Comparison of ENCODE assay signal across 8 mouse cellular contexts in the genomic region with DNA sequence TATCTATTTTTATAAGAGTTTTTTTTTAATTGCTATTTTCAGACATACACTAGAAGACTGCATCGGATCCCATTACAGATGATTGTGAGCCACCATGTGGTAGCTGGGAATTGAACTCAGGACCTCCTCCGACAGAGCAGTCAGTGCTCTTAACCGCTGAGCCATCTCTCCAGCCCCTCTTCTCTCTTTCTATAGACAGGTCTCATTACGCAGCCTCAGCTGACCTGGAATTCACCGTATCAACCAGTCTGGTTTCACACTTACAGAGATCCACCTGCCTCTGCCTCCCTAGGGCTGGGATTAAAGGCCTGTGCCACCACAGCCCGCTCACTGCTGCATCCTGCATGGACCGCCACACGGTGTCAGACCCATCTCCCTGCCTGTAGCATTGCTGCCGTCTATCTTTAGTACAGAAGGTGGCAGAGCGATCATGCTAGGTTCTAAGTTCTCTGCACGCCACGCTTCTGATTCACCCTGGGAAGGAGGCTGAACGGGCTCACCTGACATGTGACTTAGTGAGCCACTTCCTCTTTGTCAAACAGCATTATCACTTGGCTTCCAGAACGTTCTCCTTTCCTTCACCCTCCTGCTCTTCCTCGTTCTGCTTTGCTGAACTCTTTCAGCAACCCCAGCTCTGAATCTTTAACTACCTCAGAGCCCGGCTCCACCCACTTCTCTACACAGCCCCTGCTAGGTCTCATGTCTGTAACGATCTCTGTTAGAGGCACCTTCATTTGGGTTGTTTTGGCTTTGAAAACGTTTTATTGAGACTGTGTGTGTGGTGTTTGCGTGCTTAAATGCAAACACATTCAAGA. TPM values are rescaled to one million over a fixed set of nuclear protein-coding genes. Genes with fewer than 3 reads are reported as not detected.
A peak's percentile ranks its signal among the peaks of the same experiment; 100 is the strongest.
DNase-seq lines count a peak whose midpoint lies in the region; ATAC-seq lines count a peak whose summit lies in the region.

No protein-coding gene starts in this region.

- H3K27me3 ChIP-seq in hindbrain, embryonic 10.5 days (ENCODE audit: insufficient read depth, poor library complexity, severe bottlenecking) = no peaks in the 10 kb centered on the region

- H3K9me3 ChIP-seq in hindbrain, embryonic 10.5 days = no peaks in the 10 kb centered on the region

- H3K4me1 ChIP-seq in hindbrain, embryonic 10.5 days (replicated peaks) = peaks cover 10% of the 10 kb centered on the region; the same call in 1 of the 2 replicates

- H3K27ac ChIP-seq in hindbrain, embryonic 10.5 days = no peak overlapping the region

- no peak overlapping the region for H3K4me3 ChIP-seq in hindbrain, embryonic 10.5 days

- WGBS in hindbrain, embryonic 10.5 days = 82% methylated on average over 19 of the region's 19 CpGs

- peak; percentile 89 for DNase-seq in CD4-positive, CD25-positive, alpha-beta regulatory T cell, adult 2 months (ENCODE audit: low read depth, low spot score)
- peak; percentile 35 for DNase-seq in brain, adult 2 months (ENCODE audit: low read depth, low spot score)
- DNase-seq in liver = peak; percentile 17
- DNase-seq in gastrocnemius, adult 18-20 months (ENCODE audit: low spot score) = no peak
- DNase-seq in hindbrain, embryonic 10.5 days (ENCODE audit: low spot score) = no peak
- DNase-seq in cerebellum, postnatal 10 days = no peak
- DNase-seq in cerebellum, adult 18-20 months = no peak

- H3K36me3 ChIP-seq in hindbrain, embryonic 10.5 days = no peaks in the 10 kb centered on the region

- peak; percentile 86 for ATAC-seq in neutrophil, adult 5-6 weeks (ENCODE audit: extremely low read depth, insufficient number of reproducible peaks, low FRiP score, poor library complexity, severe bottlenecking)

RNA-seq across cellular contexts. Expression of a gene that starts 1.3 kb away (rescaled TPM):
- total RNA-seq in neutrophil, adult 5-6 weeks (2017) = 37.8 and 41.7 TPM in 2 replicates
- under 1 TPM in 1 of 2 experiments, not detected in 1; 0.31 TPM for total RNA-seq in gastrocnemius, adult 18-20 months (2021)
- polyA plus RNA-seq in hindbrain, embryonic 10.5 days (2016; fragmentation: Nextera tagmentation; extraction: Ambion mirVana) = not detected in 2 replicates

RNA-seq across cellular contexts. Expression of a gene that starts 20.2 kb away (rescaled TPM):
- 15.6 and 15.8 TPM in 2 replicates for total RNA-seq in neutrophil, adult 5-6 weeks (2017)
- 10 to 100 TPM; 17.1 to 24.1 TPM for total RNA-seq in gastrocnemius, adult 18-20 months (2021)
- polyA plus RNA-seq in hindbrain, embryonic 10.5 days (2016; fragmentation: Nextera tagmentation; extraction: Ambion mirVana) = 49.0 and 49.9 TPM in 2 replicates

RNA-seq across cellular contexts. Expression of a gene that starts 25.0 kb away (rescaled TPM):
- total RNA-seq in neutrophil, adult 5-6 weeks (2017) = 336 and 355 TPM in 2 replicates
- total RNA-seq in gastrocnemius, adult 18-20 months (2021) = 1 to 10 TPM in 1 of 2 experiments, under 1 TPM in 1; 0.43 to 1.3 TPM
- 0.70 and 1.2 TPM in 2 replicates for polyA plus RNA-seq in hindbrain, embryonic 10.5 days (2016; fragmentation: Nextera tagmentation; extraction: Ambion mirVana)

RNA-seq across cellular contexts. Expression of a gene that starts 49.1 kb away (rescaled TPM):
- total RNA-seq in neutrophil, adult 5-6 weeks (2017) = 0.12 TPM in 1 of 2 replicates, not detected in the other
- total RNA-seq in gastrocnemius, adult 18-20 months (2021) = not detected
- polyA plus RNA-seq in hindbrain, embryonic 10.5 days (2016; fragmentation: Nextera tagmentation; extraction: Ambion mirVana) = 0.05 TPM in 1 of 2 replicates, not detected in the other

Comparison
In these comparisons a context has a peak if more than half of its experiments do, and no peak if none do; other contexts are left out.
1. DNase-seq: peak in CD4-positive, CD25-positive, alpha-beta regulatory T cell, adult 2 months (single experiment), brain, adult 2 months (single experiment) and liver (single experiment); none in gastrocnemius, adult 18-20 months (single experiment), hindbrain, embryonic 10.5 days (single experiment), cerebellum, postnatal 10 days (0 of 2) and cerebellum, adult 18-20 months (0 of 2).
2. RNA of a gene that starts 1.3 kb away (total RNA-seq): 37.8 to 41.7 TPM in neutrophil, adult 5-6 weeks; 0.31 TPM in gastrocnemius, adult 18-20 months; every median in the first group is over 10 times any median in the second.
3. RNA of a gene that starts 25.0 kb away (total RNA-seq): 336 to 355 TPM in neutrophil, adult 5-6 weeks; 0.43 to 1.3 TPM in gastrocnemius, adult 18-20 months; every median in the first group is over 100 times any median in the second.